Mouse (Mus musculus) gastrocnemius, postnatal 4 days (tissue): ENCODE measurements around the gene Rnaset2b. TPM values are rescaled to one million over a fixed set of nuclear protein-coding genes. Genes with fewer than 3 reads are reported as not detected.
A peak's percentile ranks its signal among the peaks of the same experiment; 100 is the strongest.
"Not testable (repeated sequence)": the region's sequence is repeated elsewhere in the genome, so short reads cannot be mapped to it uniquely, and the experiment has no call there.

Experiments used
- DNase-seq, 2 experiments: peaks; one replicate each; pipeline ENCODE4 v3.0.0; 2021 to 2022; ENCODE audit warnings: low spot score in 2 of 2, mixed read lengths in 2 of 2
- long read RNA-seq, 2 experiments: library from polyadenylated mRNA; stranded (forward); transcript quantifications; one replicate each; pipeline ENCODE4 v2.0.0; 2021
- total RNA-seq, 2 experiments: library from RNA; stranded (reverse); gene quantifications; 2 replicates each; pipeline ENCODE4 v1.2.3; 2021

Gene Rnaset2b
- total RNA-seq = 100 to 1,000 TPM; 131 to 136 TPM
- long read RNA-seq, experiment 1, transcript Rnaset2b-201 (9 exons, 1,783 nt) = major isoform, 43 of 43 reads
- long read RNA-seq, experiment 1, partial matches to known transcripts = 0 of 43 reads
- long read RNA-seq, experiment 1, other reads (novel, unspliced or antisense) = 0 of 43 reads
- long read RNA-seq, experiment 2, transcript Rnaset2b-201 (9 exons, 1,783 nt) = major isoform, 33 of 34 reads
- long read RNA-seq, experiment 2, partial matches to known transcripts = 1 of 34 reads
- long read RNA-seq, experiment 2, other reads (novel, unspliced or antisense) = 0 of 34 reads

GRCm38 (mm10) chr17:6970334-6970733, at the start of gene Rnaset2b:
Gene Rnaset2b, plus strand, starts transcription at chr17:6970634.
- not testable (repeated sequence) for DNase-seq

DNA sequence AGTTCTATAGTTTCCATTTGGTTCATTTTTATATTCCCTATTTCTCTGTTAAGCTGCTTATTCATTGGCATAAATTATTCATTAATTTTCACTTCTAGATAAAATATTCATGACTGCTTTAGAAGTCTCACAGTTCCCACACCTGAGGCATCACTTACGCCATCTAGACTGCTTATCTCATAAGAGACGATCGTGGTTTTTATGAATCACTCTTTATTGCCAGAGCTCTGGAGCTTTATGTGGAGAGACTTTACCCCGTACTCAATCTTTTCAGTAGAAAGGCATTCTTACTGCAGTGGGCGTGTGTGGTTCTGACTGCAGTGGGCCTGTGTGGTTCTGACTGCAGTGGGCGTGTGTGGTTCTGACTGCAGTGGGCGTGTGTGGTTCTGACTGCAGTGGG, 38.8 kb upstream of the Rnaset2b start:
- not testable (repeated sequence) for DNase-seq

DNA sequence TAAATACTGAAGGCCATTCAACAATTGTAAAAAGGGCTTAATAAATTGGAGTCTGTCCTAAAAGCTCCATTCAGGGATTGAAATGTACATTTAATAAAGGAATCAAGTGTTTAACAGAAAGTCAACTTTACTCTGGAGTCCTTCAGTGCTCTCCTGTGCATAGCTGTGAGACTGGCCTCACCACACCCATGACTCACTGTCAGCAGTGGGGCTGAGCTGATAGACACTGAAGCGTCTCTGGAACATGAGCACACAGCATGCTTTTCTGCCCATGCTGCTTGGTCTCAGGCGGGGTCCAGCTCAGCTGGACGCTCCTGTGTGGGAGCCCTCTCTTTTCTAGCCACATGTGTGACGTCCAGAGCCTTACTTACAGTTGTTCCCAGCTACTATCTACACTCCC, 27.9 kb upstream of the Rnaset2b start:
- DNase-seq = not testable (repeated sequence)

GRCm38 (mm10) chr17:6947637-6947983, 22.8 kb upstream of the Rnaset2b start:
- DNase-seq = not testable (repeated sequence)

DNA sequence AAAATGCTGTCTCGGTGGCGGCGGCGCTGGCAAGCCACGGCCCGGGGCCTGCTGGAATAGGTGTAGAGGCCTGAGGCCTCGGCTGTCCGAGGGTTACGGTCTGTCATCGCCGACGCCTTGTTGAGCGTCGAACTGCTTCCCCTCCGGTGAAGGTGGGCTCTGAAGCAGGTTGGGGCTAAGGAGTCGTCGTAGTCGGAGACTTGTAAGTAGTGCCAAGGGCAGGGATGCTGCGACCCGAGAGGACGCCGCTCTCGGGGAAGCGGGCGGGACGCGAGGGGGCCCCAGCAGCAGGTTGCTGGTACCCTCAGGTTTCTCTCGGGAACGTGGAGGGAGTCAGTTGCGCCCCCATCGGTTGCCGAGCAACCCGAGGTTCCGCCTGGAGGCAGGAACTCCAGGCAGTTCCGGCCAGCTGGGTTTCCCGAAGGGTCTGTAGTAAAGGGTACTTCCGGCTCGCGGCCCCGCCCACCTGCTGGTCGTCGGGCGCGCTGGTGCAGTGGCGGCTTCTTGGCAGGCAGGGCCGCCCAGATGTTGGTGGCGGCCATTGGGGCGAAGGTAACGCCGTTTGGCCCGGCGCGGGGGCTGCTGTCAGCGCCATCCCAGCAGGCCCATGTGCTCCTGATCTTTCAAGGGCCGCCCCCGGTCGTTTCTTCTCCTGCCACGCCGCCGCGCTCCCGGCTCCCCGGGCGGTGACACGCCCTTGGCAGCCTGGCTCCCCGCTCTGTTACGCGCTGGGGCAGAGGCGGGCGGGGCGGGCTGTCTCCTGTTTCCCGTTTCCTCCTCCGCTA, 22.3 kb upstream of the Rnaset2b start, which contains the start of gene Rsph3b:
Rsph3b (minus strand) TSS at position 699 of the 785 bp plus-strand sequence.
- peak; percentile 47 to 77 for DNase-seq

- DNase-seq = not testable (repeated sequence)
Measured at GRCm38 (mm10) chr17:6948769-6949228, 21.6 kb upstream of the Rnaset2b start.

DNA sequence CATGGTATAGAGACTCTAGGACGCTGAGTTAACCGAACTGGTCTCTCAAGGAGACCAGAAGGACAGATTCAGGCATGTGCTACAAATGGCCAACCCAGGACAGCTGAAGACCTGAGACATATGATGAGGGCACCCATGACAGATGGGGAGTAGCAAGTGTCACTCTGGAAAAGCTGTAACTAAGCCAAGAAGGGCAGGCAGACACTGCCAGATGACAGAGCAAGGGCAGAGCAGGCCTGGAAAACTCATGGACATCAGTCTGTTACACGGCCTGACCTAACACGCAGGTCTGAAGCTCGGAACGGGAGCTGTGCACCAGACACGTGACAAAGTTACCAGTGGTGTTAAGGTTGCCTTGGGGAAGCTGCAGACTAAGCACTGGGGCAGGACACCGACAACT, 11.6 kb upstream of the Rnaset2b start:
- not testable (repeated sequence) for DNase-seq

- not testable (repeated sequence) for DNase-seq
Measured at GRCm38 (mm10) chr17:6959543-6960259, 10.7 kb upstream of the Rnaset2b start.

GRCm38 (mm10) chr17:6960349-6960748, 10.1 kb upstream of the Rnaset2b start:
- not testable (repeated sequence) for DNase-seq

GRCm38 (mm10) chr17:6960776-6961175, 9.7 kb upstream of the Rnaset2b start, which contains the start of gene Tagap1:
Gene Tagap1, minus strand, starts transcription at chr17:6961156.
- peak in 1 of 2 experiments; percentile 32 for DNase-seq

DNA sequence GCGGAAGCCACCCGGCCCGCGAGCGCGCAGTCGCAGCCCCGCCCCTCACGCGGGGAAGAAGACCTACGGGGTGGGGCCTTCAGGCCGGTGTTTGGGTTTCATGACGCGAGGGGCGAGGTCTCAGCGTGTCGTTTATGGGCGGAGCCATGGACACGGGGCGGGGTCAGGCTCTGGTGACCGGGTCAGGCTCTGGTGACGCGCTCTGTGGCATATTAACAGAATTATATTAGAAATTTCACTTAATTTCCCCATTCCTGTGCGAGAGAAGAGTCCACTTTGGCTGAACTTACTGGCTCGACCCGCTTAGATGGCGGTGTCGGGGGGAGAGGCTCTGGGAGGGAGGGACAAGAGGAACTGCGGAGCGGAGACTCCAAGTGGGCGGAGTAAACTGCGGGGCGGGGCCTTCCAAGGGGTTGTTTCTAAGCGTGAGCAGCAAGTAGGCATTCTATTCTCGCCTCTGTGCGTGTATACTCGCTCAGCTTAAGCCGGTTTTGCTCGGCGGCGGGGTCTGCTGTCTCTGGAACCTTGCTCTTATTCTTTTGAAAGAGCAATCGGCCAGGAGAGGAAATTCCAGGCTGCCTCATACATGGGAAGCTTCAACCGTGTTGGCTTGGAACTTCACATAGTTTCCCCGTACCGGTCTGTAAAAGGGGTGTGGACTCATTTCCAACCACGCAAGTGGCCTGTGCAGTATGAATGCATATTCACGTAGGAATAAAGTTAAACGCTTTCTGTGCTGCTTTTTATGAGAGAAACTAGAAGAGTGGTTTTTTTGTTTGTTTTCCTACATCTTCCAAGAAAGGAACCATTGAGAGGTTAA, 9.0 kb upstream of the Rnaset2b start:
- DNase-seq = not testable (repeated sequence)

GRCm38 (mm10) chr17:6962339-6962738, 8.1 kb upstream of the Rnaset2b start:
- not testable (repeated sequence) for DNase-seq

GRCm38 (mm10) chr17:6962936-6963335, 7.5 kb upstream of the Rnaset2b start:
- DNase-seq = not testable (repeated sequence)

- DNase-seq = not testable (repeated sequence)
Measured at GRCm38 (mm10) chr17:6965364-6965763, 5.1 kb upstream of the Rnaset2b start.

DNA sequence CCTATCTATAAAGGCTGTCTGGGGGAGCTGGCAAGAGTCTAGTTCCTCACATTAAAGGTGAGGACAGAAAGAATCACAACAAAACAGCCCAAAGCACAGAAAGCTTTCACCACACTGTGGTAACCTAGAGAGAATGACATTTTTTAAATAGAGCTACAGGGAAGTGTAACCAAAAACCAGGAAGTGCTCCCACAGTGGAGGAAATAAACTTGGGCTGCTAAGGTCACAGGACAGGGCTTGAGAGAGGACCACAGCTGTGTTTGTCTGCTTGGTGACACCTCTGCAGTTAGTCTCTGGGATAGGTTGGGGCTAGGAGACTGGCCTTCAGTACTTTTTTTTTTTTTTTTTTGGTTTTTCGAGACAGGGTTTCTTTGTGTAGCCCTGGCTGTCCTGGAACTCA, 2.8 kb upstream of the Rnaset2b start:
- DNase-seq = not testable (repeated sequence)

GRCm38 (mm10) chr17:6971238-6971637, 804 bp downstream of the Rnaset2b start:
- DNase-seq = not testable (repeated sequence)

DNA sequence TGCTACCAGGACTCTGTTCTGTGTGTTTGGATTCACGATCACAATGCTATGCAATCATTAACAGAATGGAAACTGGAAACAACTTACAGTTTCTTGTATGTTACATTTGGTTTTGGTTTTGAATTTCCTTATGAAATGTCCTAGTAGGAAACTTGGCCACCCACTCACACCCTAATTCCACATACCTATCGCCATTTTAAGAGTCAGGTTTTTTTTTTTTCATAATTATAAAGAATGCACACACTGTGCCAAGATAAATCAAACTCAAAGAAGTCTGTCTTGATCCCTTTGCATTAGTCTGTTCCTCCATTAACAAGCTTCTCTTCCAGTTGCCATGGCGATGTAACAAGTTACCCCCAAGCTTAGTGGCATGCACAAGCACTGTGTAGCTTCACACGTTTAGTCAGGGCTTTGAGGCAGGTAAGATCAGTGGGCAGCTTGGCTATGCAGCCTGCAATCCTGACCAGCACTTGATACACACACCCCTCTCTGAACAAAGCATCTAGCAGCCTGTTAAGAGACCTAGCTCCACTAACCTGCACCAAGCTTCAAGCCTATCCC, 2.5 kb downstream of the Rnaset2b start:
- DNase-seq = not testable (repeated sequence)

- not testable (repeated sequence) for DNase-seq
Measured at GRCm38 (mm10) chr17:6974985-6975384, 4.6 kb downstream of the Rnaset2b start.

- DNase-seq = peak; percentile 28 to 54
Measured at GRCm38 (mm10) chr17:6978287-6979248, 8.1 kb downstream of the Rnaset2b start, which contains the start of gene Gm49721. Gene Gm49721, plus strand, starts transcription at chr17:6978904.
